Mouse (Mus musculus) stomach, embryonic 14.5 days (tissue): ENCODE measurements around the gene Hist1h2ab. TPM values are rescaled to one million over a fixed set of nuclear protein-coding genes. Genes with fewer than 3 reads are reported as not detected.

Experiments
- microRNA-seq: library from miRNA; unstranded; fragments of <30 nt; microRNA quantifications from one replicate; pipeline ENCODE4, GENCODE M21; 2016
- polyA plus RNA-seq: library from polyadenylated mRNA; unstranded; fragments of >200 nt; fragmentation: Nextera tagmentation; extraction: Ambion mirVana; gene quantifications from 2 replicates; pipeline ENCODE4 v1.2.1, GENCODE M21; 2014

The Hist1h2ab gene
- polyA plus RNA-seq, 1 experiment from 2014 or later, result 50.2 TPM

Small RNAs within 50 kb of the gene (microRNA-seq; reads per million reads assigned to microRNA genes)
- gene Gm44314, result not detected
- not detected for gene Gm44484

Other genes with a start within 250 kb of the Hist1h2ab start
- gene Hist1h4h, start 220.1 kb upstream of the Hist1h2ab start, polyA plus RNA-seq, result 4.8 and 6.7 TPM in 2 replicates
- 7.8 and 14.1 TPM in 2 replicates for gene Hist1h2af, start 217.2 kb upstream of the Hist1h2ab start, polyA plus RNA-seq
- 5.5 and 7.8 TPM in 2 replicates for gene Hist1h3g, start 215.7 kb upstream of the Hist1h2ab start, polyA plus RNA-seq
- 1.1 and 1.2 TPM in 2 replicates for gene Hist1h2bh, start 207.7 kb upstream of the Hist1h2ab start, polyA plus RNA-seq
- 0.94 and 1.3 TPM in 2 replicates for gene Hist1h3f, start 207.1 kb upstream of the Hist1h2ab start, polyA plus RNA-seq
- gene Hist1h4f, start 199.5 kb upstream of the Hist1h2ab start, polyA plus RNA-seq, result 1.8 and 2.4 TPM in 2 replicates
- 1.0 and 1.1 TPM in 2 replicates for gene Hist1h1d, start 197.9 kb upstream of the Hist1h2ab start, polyA plus RNA-seq
- gene Hist1h3e, start 188.8 kb upstream of the Hist1h2ab start, polyA plus RNA-seq, result 10.2 and 10.3 TPM in 2 replicates
- gene Hist1h2ae, start 179.9 kb upstream of the Hist1h2ab start, polyA plus RNA-seq, result 92.6 and 109 TPM in 2 replicates
- 11.0 and 12.6 TPM in 2 replicates for gene Hist1h2bg, start 179.7 kb upstream of the Hist1h2ab start, polyA plus RNA-seq
- 7.1 and 7.3 TPM in 2 replicates for gene Hist1h2bf, start 176.9 kb upstream of the Hist1h2ab start, polyA plus RNA-seq
- gene Hist1h2ad, start 176.7 kb upstream of the Hist1h2ab start, polyA plus RNA-seq, result 4.1 and 6.2 TPM in 2 replicates
- 11.2 and 16.2 TPM in 2 replicates for gene Hist1h3d, start 175.4 kb upstream of the Hist1h2ab start, polyA plus RNA-seq
- 99.6 and 119 TPM in 2 replicates for gene Hist1h4d, start 169.5 kb upstream of the Hist1h2ab start, polyA plus RNA-seq
- 2.7 and 2.8 TPM in 2 replicates for gene Hist1h2be, start 130.0 kb upstream of the Hist1h2ab start, polyA plus RNA-seq
- 17.5 and 18.7 TPM in 2 replicates for gene Hist1h1e, start 128.6 kb upstream of the Hist1h2ab start, polyA plus RNA-seq
- 2.4 and 3.2 TPM in 2 replicates for gene Hist1h2ac, start 67.2 kb upstream of the Hist1h2ab start, polyA plus RNA-seq
- gene Hist1h2bc, start 66.9 kb upstream of the Hist1h2ab start, polyA plus RNA-seq, result 58.8 and 65.1 TPM in 2 replicates
- not detected in 2 replicates for gene Hist1h1t, start 55.3 kb upstream of the Hist1h2ab start, polyA plus RNA-seq
- 7.2 and 9.6 TPM in 2 replicates for gene Hist1h4c, start 52.7 kb upstream of the Hist1h2ab start, polyA plus RNA-seq
- 6.1 and 6.8 TPM in 2 replicates for gene Hfe, start 40.3 kb upstream of the Hist1h2ab start, polyA plus RNA-seq
- gene Hist1h1c, start 12.3 kb upstream of the Hist1h2ab start, polyA plus RNA-seq, result 38.5 and 39.4 TPM in 2 replicates
- 6.1 and 8.4 TPM in 2 replicates for gene Hist1h3c, start 5.5 kb upstream of the Hist1h2ab start, polyA plus RNA-seq
- 2.0 and 2.1 TPM in 2 replicates for gene Hist1h2bb, start 4.4 kb upstream of the Hist1h2ab start, polyA plus RNA-seq
- 11.1 and 11.8 TPM in 2 replicates for gene Hist1h3b, start 1.1 kb downstream of the Hist1h2ab start, polyA plus RNA-seq
- 2.5 and 3.3 TPM in 2 replicates for gene Hist1h4b, start 5.9 kb downstream of the Hist1h2ab start, polyA plus RNA-seq
- not detected in 2 replicates for gene Hist1h4a, start 10.1 kb downstream of the Hist1h2ab start, polyA plus RNA-seq
- 6.1 and 6.5 TPM in 2 replicates for gene Hist1h3a, start 11.3 kb downstream of the Hist1h2ab start, polyA plus RNA-seq
- 2.4 and 3.6 TPM in 2 replicates for gene Hist1h1a, start 12.5 kb downstream of the Hist1h2ab start, polyA plus RNA-seq
- gene Trim38, start 18.8 kb downstream of the Hist1h2ab start, polyA plus RNA-seq, result not detected in 2 replicates
- 0.13 and 0.17 TPM in 2 replicates for gene Slc17a2, start 55.9 kb downstream of the Hist1h2ab start, polyA plus RNA-seq
- gene Slc17a3, start 88.3 kb downstream of the Hist1h2ab start, polyA plus RNA-seq, result not detected in 2 replicates
- gene Slc17a1, start 116.6 kb downstream of the Hist1h2ab start, polyA plus RNA-seq, result not detected in 2 replicates
- 0.53 and 0.85 TPM in 2 replicates for gene Slc17a4, start 163.9 kb downstream of the Hist1h2ab start, polyA plus RNA-seq
- gene Hist1h2ba, start 183.0 kb downstream of the Hist1h2ab start, polyA plus RNA-seq, result not detected in 2 replicates
- not detected in 2 replicates for gene Hist1h2aa, start 183.3 kb downstream of the Hist1h2ab start, polyA plus RNA-seq
- 0.98 and 1.7 TPM in 2 replicates for gene Scgn, start 240.1 kb downstream of the Hist1h2ab start, polyA plus RNA-seq